Mouse (Mus musculus) CH12.LX (cell line): ENCODE results near the gene Folr1.

Experiments used
- BHLHE40 ChIP-seq: IDR thresholded peaks from 2 replicates; pipeline ENCODE4 v1.6.1; 2011; ENCODE audit warnings: mild to moderate bottlenecking, low read depth, low read length, improper control_type of control experiment
- CTCF ChIP-seq, 2 experiments: IDR thresholded peaks in 1 of 2; conservative IDR thresholded peaks in 1 of 2; 2 replicates each; pipeline ENCODE4 v1.5.1; 2011 to 2012; ENCODE audit warnings: low read depth in 2 of 2, low read length in 2 of 2, improper control_type of control experiment in 1 of 2, inconsistent platforms in 1 of 2, mild to moderate bottlenecking in 1 of 2, moderate library complexity in 1 of 2
- E2F4 ChIP-seq: IDR thresholded peaks from 2 replicates; pipeline ENCODE4 v1.6.1; 2011; ENCODE audit warnings: low read depth, low read length, improper control_type of control experiment; ENCODE audit not compliant: insufficient replicate concordance
- GABPA ChIP-seq: IDR thresholded peaks from 2 replicates; pipeline ENCODE4 v1.6.1; 2012; ENCODE audit warnings: low read depth, low read length, improper control_type of control experiment, inconsistent platforms; ENCODE audit not compliant: insufficient replicate concordance
- MAX ChIP-seq: IDR thresholded peaks from 2 replicates; pipeline ENCODE4 v1.6.1; 2011; ENCODE audit warnings: low read length, improper control_type of control experiment
- SIN3A ChIP-seq: IDR thresholded peaks from 2 replicates; pipeline ENCODE4 v1.6.1; 2012; ENCODE audit warnings: low read length, improper control_type of control experiment, inconsistent platforms
- USF2 ChIP-seq: conservative IDR thresholded peaks from 2 replicates; pipeline ENCODE4 v1.6.1; 2011; ENCODE audit warnings: low read depth, low read length, improper control_type of control experiment
- ZNF384 ChIP-seq: IDR thresholded peaks from 2 replicates; pipeline ENCODE4 v1.6.1; 2012; ENCODE audit warnings: low read depth, low read length, improper control_type of control experiment, inconsistent platforms

- peak; percentile 83 to 84 for TF ChIP-seq CTCF (conservative IDR thresholded peaks at IDR 0.05 in 1 of 2, IDR thresholded peaks at IDR 0.05 in 1 of 2; ENCODE audit: low read depth in 2 of 2, low read length in 2 of 2)
- no peak for TF ChIP-seq E2F4
- no peak for TF ChIP-seq GABPA
- no peak for TF ChIP-seq ZNF384
- TF ChIP-seq SIN3A: no peak
- no peak for TF ChIP-seq MAX
- no peak for TF ChIP-seq BHLHE40
- no peak for TF ChIP-seq USF2
Measured at GRCm38 (mm10) chr7:101918071-101918470, 47.5 kb upstream of the Folr1 start.
